Mouse (Mus musculus) left cerebral cortex, adult 2 months (tissue): ENCODE measurements at regions not wholly inside any gene's neighbourhood (a gene's known extent, or its start where the extent isn't known, plus 50 kb on each side); places are given as distances from the start of the nearest gene placed in this dataset.
A peak's percentile ranks its signal among the peaks of the same experiment; 100 is the strongest.
"Not testable (repeated sequence)": the region's sequence is repeated elsewhere in the genome, so short reads cannot be mapped to it uniquely, and the experiment has no call there.

Source experiments
- DNase-seq, 2 experiments: peaks; one replicate each; pipeline ENCODE4 v3.0.0; 2021 to 2022; ENCODE audit warnings: low spot score in 2 of 2, mixed read lengths in 1 of 2; ENCODE audit errors: extremely low spot score in 1 of 2
- H3K27ac ChIP-seq: fragments of 200-600 bp; 2 replicates; pipeline ENCODE4 v1.8.1; 2022
- H3K4me3 ChIP-seq: fragments of 200-600 bp; 2 replicates; pipeline ENCODE4 v1.8.1; 2022
- CTCF ChIP-seq: fragments of 200-600 bp; IDR thresholded peaks from 2 replicates; pipeline ENCODE4 v1.8.1; 2022; ENCODE audit warnings: antibody characterized with exemption, mild to moderate bottlenecking, moderate library complexity
- intact Hi-C: fragments of 180-260 bp; cut with DNase I; formaldehyde crosslinking; loops from one replicate; pipeline ENCODE4 v1.15.1; 2025

GRCm38 (mm10) chr1:177501288-177501687 lies 59.1 kb downstream of the Zbtb18 start:
- Histone ChIP-seq H3K27ac (no peak overlapping the region), H3K4me3 (no peak overlapping the region)
- no peak for DNase-seq
- no peak for TF ChIP-seq CTCF
- intact Hi-C loops: no loop called here

- intact Hi-C loops: no loop called here
- no peak for TF ChIP-seq CTCF
- DNase-seq: no peak
- no peak overlapping the region for H3K4me3 ChIP-seq
- no peak overlapping the region for H3K27ac ChIP-seq
Observed at GRCm38 (mm10) chr1:177503946-177504345, 61.8 kb downstream of the Zbtb18 start.

GRCm38 (mm10) chr1:177504743-177505142 lies 62.6 kb downstream of the Zbtb18 start:
- intact Hi-C loops: no loop called here

GRCm38 (mm10) chr1:177507398-177507797 lies 65.2 kb downstream of the Zbtb18 start:
- intact Hi-C loops, DNase-seq, H3K4me3 ChIP-seq, H3K27ac ChIP-seq: not testable (repeated sequence)

More at GRCm38 (mm10) chr1:177504743-177505142, 62.6 kb downstream of the Zbtb18 start:
- no peak overlapping the region for H3K27ac ChIP-seq
- H3K4me3 ChIP-seq: no peak overlapping the region
- DNase-seq: no peak
- TF ChIP-seq CTCF: no peak

GRCm38 (mm10) chr1:177509786-177510185 lies 67.6 kb downstream of the Zbtb18 start:
- H3K4me3 ChIP-seq: no peak overlapping the region
- intact Hi-C loops: no loop called here
- peak in 1 of 2 experiments; percentile 28 for DNase-seq
- no peak for TF ChIP-seq CTCF
- peak overlapping the region; percentile 63 for H3K27ac ChIP-seq

- H3K4me3 ChIP-seq: no peak overlapping the region
- intact Hi-C loops: no loop called here
- DNase-seq: no peak
- no peak overlapping the region for H3K27ac ChIP-seq
- TF ChIP-seq CTCF: no peak
Observed at GRCm38 (mm10) chr1:177512116-177512515, 70.0 kb downstream of the Zbtb18 start.

- intact Hi-C loops: no loop called here
- Histone ChIP-seq H3K4me3 (no peak overlapping the region), H3K27ac (no peak overlapping the region)
- no peak for TF ChIP-seq CTCF
- no peak for DNase-seq
Observed at GRCm38 (mm10) chr1:177517934-177518610, 75.9 kb downstream of the Zbtb18 start.

GRCm38 (mm10) chr1:177518897-177519513 lies 76.9 kb downstream of the Zbtb18 start:
- no peak for TF ChIP-seq CTCF
- intact Hi-C loops: no loop called here
- H3K27ac ChIP-seq: no peak overlapping the region

GRCm38 (mm10) chr1:177521110-177521509 lies 79.0 kb downstream of the Zbtb18 start:
- no peak for TF ChIP-seq CTCF
- DNase-seq: no peak
- no peak overlapping the region for H3K27ac ChIP-seq
- intact Hi-C loops: no loop called here
- no peak overlapping the region for H3K4me3 ChIP-seq

More at GRCm38 (mm10) chr1:177518897-177519513, 76.9 kb downstream of the Zbtb18 start:
- no peak for DNase-seq
- no peak overlapping the region for H3K4me3 ChIP-seq

GRCm38 (mm10) chr1:177525141-177525540 lies 83.0 kb downstream of the Zbtb18 start:
- TF ChIP-seq CTCF: no peak
- DNase-seq: no peak
- intact Hi-C loops: no loop called here
- Histone ChIP-seq H3K27ac (no peak overlapping the region), H3K4me3 (no peak overlapping the region)

- H3K27ac ChIP-seq: no peak overlapping the region
- TF ChIP-seq CTCF: no peak
- intact Hi-C loops: no loop called here
- no peak for DNase-seq
- H3K4me3 ChIP-seq: no peak overlapping the region
Observed at GRCm38 (mm10) chr1:177531791-177532190, 89.6 kb downstream of the Zbtb18 start.

- no peak for TF ChIP-seq CTCF
- no peak for DNase-seq
- Histone ChIP-seq H3K27ac (no peak overlapping the region), H3K4me3 (no peak overlapping the region)
- intact Hi-C loops: no loop called here
Observed at GRCm38 (mm10) chr1:177532656-177533055, 90.5 kb downstream of the Zbtb18 start.

- intact Hi-C loops: no loop called here
- TF ChIP-seq CTCF: no peak
- H3K27ac ChIP-seq: no peak overlapping the region
- no peak overlapping the region for H3K4me3 ChIP-seq
- DNase-seq: no peak
Observed at GRCm38 (mm10) chr1:177533332-177533731, 91.2 kb downstream of the Zbtb18 start.
